Mouse (Mus musculus) lung, postnatal 4 days (tissue): ENCODE data around the gene Ldb1.
"Not testable (repeated sequence)": the region's sequence is repeated elsewhere in the genome, so short reads cannot be mapped to it uniquely, and the experiment has no call there.

Experiments used
- DNase-seq, 2 experiments: peaks; one replicate each; pipeline ENCODE4 v3.0.0; 2021

Gene Ldb1

GRCm38 (mm10) chr19:46026567-46026966 lies 18.4 kb downstream of the Ldb1 start:
- no peak for DNase-seq

- DNase-seq, result peak; percentile 37 to 56
Measured at GRCm38 (mm10) chr19:46024959-46025358, 20.1 kb downstream of the Ldb1 start.

GRCm38 (mm10) chr19:46016023-46016422 lies 29.0 kb downstream of the Ldb1 start:
- no peak for DNase-seq

- DNase-seq, result peak; percentile 89 to 92
Measured at GRCm38 (mm10) chr19:46014572-46015178, 30.3 kb downstream of the Ldb1 start.

- DNase-seq, result no peak
Measured at GRCm38 (mm10) chr19:46005680-46006079, 39.3 kb downstream of the Ldb1 start.

- no peak for DNase-seq
Measured at GRCm38 (mm10) chr19:46004814-46005466, 40.1 kb downstream of the Ldb1 start.

GRCm38 (mm10) chr19:46003371-46004226 lies 41.4 kb downstream of the Ldb1 start, which contains the start of gene Hps6:
TSS of gene Hps6 (plus strand) at chr19:46003508.
- DNase-seq, result peak; percentile 90 to 94

- DNase-seq, result no peak
Measured at GRCm38 (mm10) chr19:46002279-46002678, 42.7 kb downstream of the Ldb1 start.

- DNase-seq, result no peak
Measured at GRCm38 (mm10) chr19:45999378-45999777, 45.6 kb downstream of the Ldb1 start.

- no peak for DNase-seq
Measured at GRCm38 (mm10) chr19:45998694-45999217, 46.3 kb downstream of the Ldb1 start.

- peak; percentile 93 to 94 for DNase-seq
Measured at GRCm38 (mm10) chr19:45997785-45998693, 47.0 kb downstream of the Ldb1 start, which contains the start of gene Armh3. TSS of gene Armh3 (minus strand) at chr19:45998488.

GRCm38 (mm10) chr19:45997365-45997764 lies 47.6 kb downstream of the Ldb1 start:
- DNase-seq, result no peak

GRCm38 (mm10) chr19:45993981-45994737 lies 50.9 kb downstream of the Ldb1 start:
- no peak for DNase-seq

- not testable (repeated sequence) for DNase-seq
Measured at GRCm38 (mm10) chr19:45993441-45993840, 51.6 kb downstream of the Ldb1 start.

- no peak for DNase-seq
Measured at GRCm38 (mm10) chr19:45991171-45991570, 53.8 kb downstream of the Ldb1 start.

GRCm38 (mm10) chr19:45988238-45988637 lies 56.8 kb downstream of the Ldb1 start:
- DNase-seq, result no peak

- no peak for DNase-seq
Measured at GRCm38 (mm10) chr19:45984379-45984778, 60.6 kb downstream of the Ldb1 start.
